ENCODE assay signal across 8 mouse cellular contexts in genomic region chr2:84634934-84635482, GRCm38 (mm10). TPM values are rescaled to one million over a fixed set of nuclear protein-coding genes. Genes with fewer than 3 reads are reported as not detected.
DNase-seq lines count a peak whose midpoint lies in the region; ATAC-seq and TF ChIP-seq lines count a peak whose summit lies in the region.

No protein-coding gene starts in this region.

- H3K36me3 ChIP-seq in spleen, adult 2 months (ENCODE audit: control insufficient read depth, insufficient read depth, low read length) = no peaks in the 10 kb centered on the region
- no peaks in the 10 kb centered on the region for H3K36me3 ChIP-seq in forebrain, embryonic 12.5 days (replicated peaks)
- 0 out of 2 replicates have a peak, but pooled peaks cover 2% of the 10 kb centered on the region for H3K36me3 ChIP-seq in limb, embryonic 15.5 days
- no peaks in the 10 kb centered on the region for H3K36me3 ChIP-seq in neural tube, embryonic 15.5 days

- 75% methylated on average over 4 of the region's 4 CpGs for WGBS in spleen, adult 2 months
- WGBS in forebrain, embryonic 12.5 days = 25% methylated on average over 4 of the region's 4 CpGs
- 24% methylated on average over 4 of the region's 4 CpGs for WGBS in limb, embryonic 15.5 days
- WGBS in neural tube, embryonic 15.5 days = 32% methylated on average over 4 of the region's 4 CpGs

- peak overlapping the region; percentile 73 for H3K27ac ChIP-seq in spleen, adult 2 months (ENCODE audit: insufficient read depth, low read length)
- H3K27ac ChIP-seq in forebrain, embryonic 12.5 days = peak overlapping the region; percentile 89
- peak overlapping the region; percentile 87 for H3K27ac ChIP-seq in limb, embryonic 15.5 days
- peak overlapping the region; percentile 81 for H3K27ac ChIP-seq in neural tube, embryonic 15.5 days (replicated peaks)

- H3K4me3 ChIP-seq in spleen, adult 2 months (ENCODE audit: extremely low read depth, insufficient read depth, insufficient read length) = no peak overlapping the region
- H3K4me3 ChIP-seq in forebrain, embryonic 12.5 days (replicated peaks) = no peak overlapping the region
- no peak overlapping the region for H3K4me3 ChIP-seq in limb, embryonic 15.5 days
- H3K4me3 ChIP-seq in neural tube, embryonic 15.5 days (replicated peaks) = no peak overlapping the region

- H3K27me3 ChIP-seq in spleen, adult 2 months (ENCODE audit: control insufficient read depth, insufficient read depth, low read length) = no peaks in the 10 kb centered on the region
- no peaks in the 10 kb centered on the region for H3K27me3 ChIP-seq in forebrain, embryonic 12.5 days
- H3K27me3 ChIP-seq in limb, embryonic 15.5 days = no peaks in the 10 kb centered on the region
- no peaks in the 10 kb centered on the region for H3K27me3 ChIP-seq in neural tube, embryonic 15.5 days (replicated peaks)

- no peak overlapping the region for H3K9ac ChIP-seq in forebrain, embryonic 12.5 days
- H3K9ac ChIP-seq in limb, embryonic 15.5 days = no peak overlapping the region
- no peak overlapping the region for H3K9ac ChIP-seq in neural tube, embryonic 15.5 days (replicated peaks)

- no peak for TF ChIP-seq POLR2A in spleen, adult 2 months (IDR thresholded peaks at IDR 0.05; ENCODE audit: low read depth, low read length)

- H3K4me2 ChIP-seq in forebrain, embryonic 12.5 days = peak overlapping the region; percentile 32
- H3K4me2 ChIP-seq in limb, embryonic 15.5 days = no peak overlapping the region
- peak overlapping the region; percentile 24 for H3K4me2 ChIP-seq in neural tube, embryonic 15.5 days

- TF ChIP-seq CTCF in spleen, adult 2 months (IDR thresholded peaks at IDR 0.05; ENCODE audit: extremely low read depth, insufficient read depth, insufficient read length, insufficient replicate concordance) = no peak

- H3K4me1 ChIP-seq in spleen, adult 2 months (ENCODE audit: control insufficient read depth, insufficient read depth, insufficient read length) = peaks cover 8% of the 10 kb centered on the region; the same call in 1 of the 2 replicates
- peaks cover 61% of the 10 kb centered on the region for H3K4me1 ChIP-seq in forebrain, embryonic 12.5 days
- H3K4me1 ChIP-seq in limb, embryonic 15.5 days = peaks cover 62% of the 10 kb centered on the region
- peaks cover 59% of the 10 kb centered on the region for H3K4me1 ChIP-seq in neural tube, embryonic 15.5 days

- no peaks in the 10 kb centered on the region for H3K9me3 ChIP-seq in forebrain, embryonic 12.5 days
- H3K9me3 ChIP-seq in limb, embryonic 15.5 days = no peaks in the 10 kb centered on the region
- H3K9me3 ChIP-seq in neural tube, embryonic 15.5 days (replicated peaks) = no peaks in the 10 kb centered on the region

- ATAC-seq in forebrain, embryonic 12.5 days (ENCODE audit: low FRiP score) = peak; percentile 15; the same call in 1 of the 2 replicates
- ATAC-seq in limb, embryonic 15.5 days (ENCODE audit: insufficient number of reproducible peaks, low FRiP score, low TSS enrichment, low read depth) = no peak
- ATAC-seq in neural tube, embryonic 15.5 days (ENCODE audit: low FRiP score) = no peak

- no peak for DNase-seq in spleen, adult 2 months (ENCODE audit: low read depth in 1 of 2, low spot score in 2 of 2)
- no peak for DNase-seq in spleen, postnatal 14 days (ENCODE audit: low spot score in 2 of 2)
- no peak for DNase-seq in adrenal gland, postnatal 10 days
- DNase-seq in cerebellum, adult 9-11 months = no peak
- no peak for DNase-seq in cerebellum, adult 8-10 months

RNA-seq across cellular contexts. Expression of gene Ctnnd1, which starts 15.6 kb away (rescaled TPM):
- 12.3 and 14.7 TPM in 2 replicates for polyA plus RNA-seq in spleen, adult 2 months (2012; rRNA removed)
- 52.6 and 53.6 TPM in 2 replicates for polyA plus RNA-seq in forebrain, embryonic 12.5 days (2016; fragmentation: Nextera tagmentation; extraction: Ambion mirVana)
- polyA plus RNA-seq in limb, embryonic 15.5 days (2015; fragmentation: Nextera tagmentation; extraction: Ambion mirVana) = 51.3 and 52.7 TPM in 2 replicates
- 27.5 and 27.6 TPM in 2 replicates for polyA plus RNA-seq in neural tube, embryonic 15.5 days (2015; fragmentation: Nextera tagmentation; extraction: Ambion mirVana)
- 100 to 1,000 TPM; 112 to 126 TPM for total RNA-seq in adrenal gland, postnatal 10 days (2021)

RNA-seq across cellular contexts. Expression of gene Btbd18, which starts 23.9 kb away (rescaled TPM):
- not detected in 2 replicates for polyA plus RNA-seq in spleen, adult 2 months (2012; rRNA removed)
- polyA plus RNA-seq in forebrain, embryonic 12.5 days (2016; fragmentation: Nextera tagmentation; extraction: Ambion mirVana) = 0.33 and 0.49 TPM in 2 replicates
- polyA plus RNA-seq in limb, embryonic 15.5 days (2015; fragmentation: Nextera tagmentation; extraction: Ambion mirVana) = 0.08 and 0.11 TPM in 2 replicates
- 0.28 and 0.36 TPM in 2 replicates for polyA plus RNA-seq in neural tube, embryonic 15.5 days (2015; fragmentation: Nextera tagmentation; extraction: Ambion mirVana)
- under 1 TPM in 1 of 2 experiments, not detected in 1; 0.15 TPM for total RNA-seq in adrenal gland, postnatal 10 days (2021)

RNA-seq across cellular contexts. Expression of gene Selenoh, which starts 35.6 kb away (rescaled TPM):
- 52.6 and 76.8 TPM in 2 replicates for polyA plus RNA-seq in spleen, adult 2 months (2012; rRNA removed)
- 448 and 458 TPM in 2 replicates for polyA plus RNA-seq in forebrain, embryonic 12.5 days (2016; fragmentation: Nextera tagmentation; extraction: Ambion mirVana)
- 211 and 227 TPM in 2 replicates for polyA plus RNA-seq in limb, embryonic 15.5 days (2015; fragmentation: Nextera tagmentation; extraction: Ambion mirVana)
- 189 and 204 TPM in 2 replicates for polyA plus RNA-seq in neural tube, embryonic 15.5 days (2015; fragmentation: Nextera tagmentation; extraction: Ambion mirVana)
- 10 to 100 TPM; 55.4 to 67.6 TPM for total RNA-seq in adrenal gland, postnatal 10 days (2021)

RNA-seq across cellular contexts. Expression of gene Gm28635, which starts 42.8 kb away (rescaled TPM):
- polyA plus RNA-seq in spleen, adult 2 months (2012; rRNA removed) = not detected in 2 replicates
- polyA plus RNA-seq in forebrain, embryonic 12.5 days (2016; fragmentation: Nextera tagmentation; extraction: Ambion mirVana) = not detected in 2 replicates
- polyA plus RNA-seq in limb, embryonic 15.5 days (2015; fragmentation: Nextera tagmentation; extraction: Ambion mirVana) = not detected in 2 replicates
- not detected in 2 replicates for polyA plus RNA-seq in neural tube, embryonic 15.5 days (2015; fragmentation: Nextera tagmentation; extraction: Ambion mirVana)
- not detected for total RNA-seq in adrenal gland, postnatal 10 days (2021)

RNA-seq across cellular contexts. Expression of gene Med19, which starts 43.2 kb away (rescaled TPM):
- 4.9 and 5.0 TPM in 2 replicates for polyA plus RNA-seq in spleen, adult 2 months (2012; rRNA removed)
- 55.0 and 59.3 TPM in 2 replicates for polyA plus RNA-seq in forebrain, embryonic 12.5 days (2016; fragmentation: Nextera tagmentation; extraction: Ambion mirVana)
- 27.6 and 30.3 TPM in 2 replicates for polyA plus RNA-seq in limb, embryonic 15.5 days (2015; fragmentation: Nextera tagmentation; extraction: Ambion mirVana)
- polyA plus RNA-seq in neural tube, embryonic 15.5 days (2015; fragmentation: Nextera tagmentation; extraction: Ambion mirVana) = 52.7 and 53.0 TPM in 2 replicates
- total RNA-seq in adrenal gland, postnatal 10 days (2021) = 10 to 100 TPM; 18.3 to 19.5 TPM
